Mouse (Mus musculus) limb, embryonic 10.5 days (tissue): ENCODE measurements around the gene Zfyve19. TPM values are rescaled to one million over a fixed set of nuclear protein-coding genes. Genes with fewer than 3 reads are reported as not detected.

Source experiments
- polyA plus RNA-seq: library from polyadenylated mRNA; unstranded; fragments of >200 nt; fragmentation: Nextera tagmentation; extraction: Ambion mirVana; gene quantifications from 2 replicates; pipeline ENCODE4 v1.2.1, GENCODE M21; 2016

Zfyve19 gene
- polyA plus RNA-seq, 1 experiment from 2014 or later, result 64.2 TPM

Other genes with a start within 250 kb of the Zfyve19 start
- 18.2 and 19.7 TPM in 2 replicates for gene Ccdc32, start 179.2 kb upstream of the Zfyve19 start, polyA plus RNA-seq
- gene Rpusd2, start 173.8 kb upstream of the Zfyve19 start, polyA plus RNA-seq, result 6.9 and 8.8 TPM in 2 replicates
- gene Knl1, start 161.5 kb upstream of the Zfyve19 start, polyA plus RNA-seq, result 42.5 and 58.0 TPM in 2 replicates
- 94.5 and 95.9 TPM in 2 replicates for gene Rad51, start 95.8 kb upstream of the Zfyve19 start, polyA plus RNA-seq
- 52.1 and 53.8 TPM in 2 replicates for gene Rmdn3, start 51.6 kb upstream of the Zfyve19 start, polyA plus RNA-seq
- gene Gchfr, start 40.8 kb upstream of the Zfyve19 start, polyA plus RNA-seq, result 6.5 and 8.4 TPM in 2 replicates
- gene Gm14137, start 34.1 kb upstream of the Zfyve19 start, polyA plus RNA-seq, result 0.73 and 0.95 TPM in 2 replicates
- 28.7 and 30.4 TPM in 2 replicates for gene Dnajc17, start 178 bp downstream of the Zfyve19 start, polyA plus RNA-seq
- not detected in 2 replicates for gene Ppp1r14d, start 21.3 kb downstream of the Zfyve19 start, polyA plus RNA-seq
- gene Spint1, start 28.7 kb downstream of the Zfyve19 start, polyA plus RNA-seq, result 8.9 and 9.5 TPM in 2 replicates
- 2.7 and 7.6 TPM in 2 replicates for gene Rhov, start 62.7 kb downstream of the Zfyve19 start, polyA plus RNA-seq
- 23.0 and 26.9 TPM in 2 replicates for gene Vps18, start 80.1 kb downstream of the Zfyve19 start, polyA plus RNA-seq
- 5.3 and 6.0 TPM in 2 replicates for gene Dll4, start 117.2 kb downstream of the Zfyve19 start, polyA plus RNA-seq
- 0.62 and 0.86 TPM in 2 replicates for gene Chac1, start 142.6 kb downstream of the Zfyve19 start, polyA plus RNA-seq